ENCODE assay signal across 8 mouse cellular contexts in genomic region chr6:6577741-6578284, GRCm38 (mm10). TPM values are rescaled to one million over a fixed set of nuclear protein-coding genes. Genes with fewer than 3 reads are reported as not detected.
DNase-seq lines count a peak whose midpoint lies in the region; ATAC-seq lines count a peak whose summit lies in the region.

No protein-coding gene starts in this region.

- peak overlapping the region; percentile 93 for H3K4me3 ChIP-seq in heart, embryonic 11.5 days (ENCODE audit: low read depth, low read length)
- H3K4me3 ChIP-seq in lung, embryonic 15.5 days: peak overlapping the region; percentile 98
- H3K4me3 ChIP-seq in stomach, embryonic 16.5 days (replicated peaks; ENCODE audit: low read length): peak overlapping the region; percentile 81

- H3K27ac ChIP-seq in heart, embryonic 11.5 days (ENCODE audit: low read depth, low read length): peak overlapping the region; percentile 85
- peak overlapping the region; percentile 88 for H3K27ac ChIP-seq in lung, embryonic 15.5 days
- H3K27ac ChIP-seq in stomach, embryonic 16.5 days (ENCODE audit: low read length): peak overlapping the region; percentile 94

- peaks cover 4% of the 10 kb centered on the region for H3K4me1 ChIP-seq in heart, embryonic 11.5 days (ENCODE audit: control insufficient read depth, insufficient read depth, low read length)
- H3K4me1 ChIP-seq in lung, embryonic 15.5 days: peaks cover 15% of the 10 kb centered on the region; the same call in 1 of the 2 replicates
- peaks cover 4% of the 10 kb centered on the region; the same call in 1 of the 2 replicates for H3K4me1 ChIP-seq in stomach, embryonic 16.5 days (ENCODE audit: control insufficient read depth, insufficient read depth, low read length)

- H3K9ac ChIP-seq in heart, embryonic 11.5 days (ENCODE audit: low read depth, low read length): peak overlapping the region; percentile 96
- H3K9ac ChIP-seq in lung, embryonic 15.5 days: peak overlapping the region; percentile 97
- H3K9ac ChIP-seq in stomach, embryonic 16.5 days (ENCODE audit: low read length): peak overlapping the region; percentile 99

- DNase-seq in heart, postnatal 25 days (ENCODE audit: low spot score): no peak
- DNase-seq in kidney, adult 8-10 months: no peak
- no peak for DNase-seq in cerebellum, adult 9-11 months

- H3K9me3 ChIP-seq in heart, embryonic 11.5 days (replicated peaks; ENCODE audit: control insufficient read depth, low read length): no peaks in the 10 kb centered on the region
- no peaks in the 10 kb centered on the region for H3K9me3 ChIP-seq in lung, embryonic 15.5 days
- no peaks in the 10 kb centered on the region for H3K9me3 ChIP-seq in stomach, embryonic 16.5 days (replicated peaks; ENCODE audit: control insufficient read depth, low read length)

- peaks cover 3% of the 10 kb centered on the region; the same call in 1 of the 2 replicates for H3K36me3 ChIP-seq in heart, embryonic 11.5 days (ENCODE audit: control insufficient read depth, insufficient read depth, low read length)
- no peaks in the 10 kb centered on the region for H3K36me3 ChIP-seq in lung, embryonic 15.5 days
- H3K36me3 ChIP-seq in stomach, embryonic 16.5 days (ENCODE audit: control insufficient read depth, insufficient read depth, low read length): peaks cover 3% of the 10 kb centered on the region; the same call in 1 of the 2 replicates

- peak overlapping the region; percentile 81 for H3K4me2 ChIP-seq in heart, embryonic 11.5 days
- H3K4me2 ChIP-seq in lung, embryonic 15.5 days: peak overlapping the region; percentile 62
- peak overlapping the region; percentile 73 for H3K4me2 ChIP-seq in stomach, embryonic 16.5 days (ENCODE audit: low read depth, low read length)

- intact Hi-C loops in heart, postnatal 25 days (cut with DNase I): loop anchor here (5.0 kb wide), 1 partner anchor 379 kb away; the partner anchor contains the start of gene Sdhaf3

- peak; percentile 44 for ATAC-seq in heart, embryonic 11.5 days (replicated peaks; ENCODE audit: insufficient number of reproducible peaks, low FRiP score, low TSS enrichment)
- peak; percentile 25 for ATAC-seq in activated CD4-positive, CD25-positive, alpha-beta regulatory T cell, adult 4 months
- peak; percentile 78 for ATAC-seq in granulocyte monocyte progenitor cell, adult 5-6 weeks (replicated peaks; ENCODE audit: poor library complexity, severe bottlenecking)
- ATAC-seq in lung, embryonic 15.5 days (ENCODE audit: borderline replicate concordance, extremely low read depth, low FRiP score, low TSS enrichment): peak; percentile 56
- peak; percentile 68; the same call in 1 of the 2 replicates for ATAC-seq in stomach, embryonic 16.5 days (ENCODE audit: insufficient read depth, low FRiP score)

- WGBS in heart, embryonic 11.5 days (ENCODE audit: insufficient replicate concordance): 4% methylated on average over 17 of the region's 17 CpGs
- WGBS in lung, embryonic 15.5 days: 2% methylated on average over 17 of the region's 17 CpGs
- WGBS in stomach, embryonic 16.5 days: 2% methylated on average over 17 of the region's 17 CpGs

- no peaks in the 10 kb centered on the region for H3K27me3 ChIP-seq in heart, embryonic 11.5 days (ENCODE audit: control insufficient read depth, insufficient read depth, low read length)
- no peaks in the 10 kb centered on the region for H3K27me3 ChIP-seq in lung, embryonic 15.5 days
- no peaks in the 10 kb centered on the region for H3K27me3 ChIP-seq in stomach, embryonic 16.5 days (ENCODE audit: control insufficient read depth, insufficient read depth, low read length)

RNA-seq across cellular contexts. Expression of gene Sem1, which starts 0.7 kb away (rescaled TPM):
- 213 and 221 TPM in 2 replicates for polyA plus RNA-seq in heart, embryonic 11.5 days (2014; fragmentation: Nextera tagmentation; extraction: Ambion mirVana)
- 100 to 1,000 TPM in 1 of 2 experiments, 10 to 100 TPM in 1; 96.2 to 105 TPM for total RNA-seq in heart, postnatal 25 days (2021)
- 100 to 1,000 TPM; 132 to 202 TPM for polyA plus RNA-seq in activated CD4-positive, CD25-positive, alpha-beta regulatory T cell, adult 4 months (2017; shearing (Covaris generic))
- 196 and 212 TPM in 2 replicates for total RNA-seq in granulocyte monocyte progenitor cell, adult 5-6 weeks (2014; fragmentation: Nextera tagmentation)
- 205 and 224 TPM in 2 replicates for total RNA-seq in granulocyte monocyte progenitor cell, adult 5-6 weeks (2017)
- 244 and 259 TPM in 2 replicates for polyA plus RNA-seq in lung, embryonic 15.5 days (2015; fragmentation: Nextera tagmentation; extraction: Ambion mirVana)
- polyA plus RNA-seq in stomach, embryonic 16.5 days (2015; fragmentation: Nextera tagmentation; extraction: Ambion mirVana): 203 and 233 TPM in 2 replicates

Comparison
In these comparisons a context has a peak if more than half of its experiments do, and no peak if none do; other contexts are left out.
1. ATAC-seq: peak in every context shown above with its lines; median percentile 78 in granulocyte monocyte progenitor cell, adult 5-6 weeks; 68 in stomach, embryonic 16.5 days; 56 in lung, embryonic 15.5 days; 44 in heart, embryonic 11.5 days; 25 in activated CD4-positive, CD25-positive, alpha-beta regulatory T cell, adult 4 months.